ENCODE assay signal across 14 mouse cellular contexts in the genomic region with DNA sequence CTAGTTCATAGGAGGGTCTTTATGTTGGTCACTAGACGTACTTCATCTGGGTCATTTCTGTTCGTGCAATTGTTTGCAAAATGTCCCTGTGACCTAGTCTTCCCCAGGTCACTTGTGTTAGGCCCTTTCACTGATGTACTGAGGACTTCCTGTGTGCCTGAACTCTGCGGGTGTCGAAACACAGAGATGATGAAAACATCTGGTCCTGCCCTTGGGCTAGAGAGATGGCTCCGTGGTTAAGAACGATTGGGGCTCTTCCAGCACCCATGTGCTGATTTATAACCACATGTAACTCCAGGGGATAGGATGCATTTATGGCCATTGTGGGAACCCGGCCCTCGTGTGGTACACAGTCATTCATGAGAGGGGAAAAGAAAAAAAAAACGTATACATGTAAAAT.
"Had no signal": no experiment of that assay in that cellular context is flagged by ENCODE, and none has a peak within 500 bp of the region (broad histone marks: within the 10 kb centered on the region; RNA-seq: fewer than 3 reads in every experiment).

No protein-coding gene starts in this region.

- H3K27ac ChIP-seq: kidney, postnatal 0 days; layer of hippocampus, adult 2 months; limb, embryonic 12.5 days; liver, embryonic 14.5 days; midbrain, embryonic 15.5 days; stomach, embryonic 15.5 days had no signal

- H3K4me2 ChIP-seq: limb, embryonic 12.5 days; midbrain, embryonic 11.5 days; midbrain, embryonic 15.5 days; stomach, embryonic 15.5 days had no signal

- ATAC-seq: midbrain, embryonic 15.5 days had no signal

- H3K36me3 ChIP-seq: limb, embryonic 12.5 days; midbrain, embryonic 15.5 days; stomach, embryonic 15.5 days had no signal

- DNase-seq: kidney, adult 9 months; kidney, postnatal 4 days; liver; lung, adult 2 months; lung, postnatal 36 days; right cerebral cortex, postnatal 14 days had no signal

- H3K4me1 ChIP-seq: limb, embryonic 12.5 days; midbrain, embryonic 15.5 days; stomach, embryonic 15.5 days had no signal

- H3K9me3 ChIP-seq: limb, embryonic 12.5 days; midbrain, embryonic 15.5 days; stomach, embryonic 15.5 days had no signal

- H3K27me3 ChIP-seq: limb, embryonic 12.5 days; megakaryocyte, embryonic 14.5 days; midbrain, embryonic 15.5 days; stomach, embryonic 15.5 days had no signal

- H3K4me3 ChIP-seq: layer of hippocampus, adult 2 months; limb, embryonic 12.5 days; megakaryocyte, embryonic 14.5 days; midbrain, embryonic 15.5 days; stomach, embryonic 15.5 days had no signal

- H3K9ac ChIP-seq: limb, embryonic 12.5 days; liver, embryonic 14.5 days; midbrain, embryonic 15.5 days; stomach, embryonic 15.5 days had no signal
